Mouse (Mus musculus) kidney, adult 2 months (tissue): ENCODE measurements around the gene Gramd1b. TPM values are rescaled to one million over a fixed set of nuclear protein-coding genes. Genes with fewer than 3 reads are reported as not detected.

Source experiments
- DNase-seq: peaks from one replicate; pipeline ENCODE4 v3.0.0; 2021
- H3K27ac ChIP-seq: fragments of 200-500 bp; 2 replicates; pipeline ENCODE4 v1.5.1; 2012; ENCODE audit warnings: low read depth, low read length, control low read depth, inconsistent platforms; ENCODE audit not compliant: insufficient read depth
- H3K27me3 ChIP-seq: fragments of 200-500 bp; replicated peaks from 2 replicates; pipeline ENCODE4 v1.6.1; 2012; ENCODE audit warnings: mild to moderate bottlenecking, moderate library complexity, low read length, inconsistent platforms; ENCODE audit not compliant: control insufficient read depth, insufficient read depth
- H3K36me3 ChIP-seq: fragments of 200-500 bp; 2 replicates; pipeline ENCODE4 v1.6.1; 2012; ENCODE audit warnings: mild to moderate bottlenecking, moderate library complexity, low read length, inconsistent platforms; ENCODE audit not compliant: control insufficient read depth, insufficient read depth
- H3K4me1 ChIP-seq: fragments of 200-500 bp; 2 replicates; pipeline ENCODE4 v1.6.1; 2011; ENCODE audit warnings: low read length; ENCODE audit not compliant: control insufficient read depth, insufficient read depth
- H3K4me3 ChIP-seq: fragments of 200-500 bp; 2 replicates; pipeline ENCODE4 v1.5.1; 2011; ENCODE audit warnings: mild to moderate bottlenecking, low read depth, low read length, control low read depth; ENCODE audit not compliant: insufficient read depth
- CTCF ChIP-seq: fragments of 200-500 bp; conservative IDR thresholded peaks from 2 replicates; pipeline ENCODE4 v1.5.1; 2011; ENCODE audit warnings: low read depth, mild to moderate bottlenecking, control low read depth, low read length, moderate library complexity, mixed read lengths; ENCODE audit not compliant: insufficient read depth, insufficient read length
- POLR2A ChIP-seq: fragments of 200-500 bp; IDR thresholded peaks from one replicate; pipeline ENCODE4 v1.6.1; 2011; ENCODE audit warnings: low read depth, low read length, control low read depth
- WGBS: fragments of 180-500 bp; shearing (Covaris S2); methylation state at CpG from one replicate; pipeline ENCODE4 v1.1.7; 2018; 5-methylcytosine and 5-hydroxymethylcytosine counted together
- polyA plus RNA-seq: library from polyadenylated mRNA; depleted of rRNA; stranded (reverse); fragments of >200 nt; gene quantifications from 2 replicates; pipeline ENCODE4 v1.2.3, GENCODE M21; 2012

The Gramd1b gene
- polyA plus RNA-seq, 1 experiment = 210 TPM

GRCm38 (mm10) chr9:40326260-40326915, 204.8 kb downstream of the Gramd1b start:
- H3K4me1 ChIP-seq = peaks cover 20% of the 10 kb centered on the region; the same call in 1 of the 2 replicates
- no peaks in the 10 kb centered on the region for H3K27me3 ChIP-seq
- DNase-seq = no peak
- no peaks in the 10 kb centered on the region for H3K36me3 ChIP-seq
- H3K27ac ChIP-seq = no peak overlapping the region
- WGBS = 53% methylated on average over 7 of the region's 7 CpGs
- H3K4me3 ChIP-seq = no peak overlapping the region
- TF ChIP-seq CTCF = no peak
- TF ChIP-seq POLR2A = no peak

- 62% methylated on average over 6 of the region's 6 CpGs for WGBS
- Histone ChIP-seq H3K27me3 (no peaks in the 10 kb centered on the region), H3K27ac (no peak overlapping the region), H3K4me3 (no peak overlapping the region), H3K4me1 (peaks cover 24% of the 10 kb centered on the region; the same call in 1 of the 2 replicates), H3K36me3 (no peaks in the 10 kb centered on the region)
- TF ChIP-seq CTCF = no peak
- TF ChIP-seq POLR2A = no peak
- peak; percentile 43 for DNase-seq
Measured at GRCm38 (mm10) chr9:40324826-40325225, 206.4 kb downstream of the Gramd1b start.

GRCm38 (mm10) chr9:40324232-40324792, 206.9 kb downstream of the Gramd1b start:
- Histone ChIP-seq H3K27me3 (no peaks in the 10 kb centered on the region), H3K4me3 (no peak overlapping the region), H3K27ac (no peak overlapping the region), H3K36me3 (no peaks in the 10 kb centered on the region), H3K4me1 (peaks cover 26% of the 10 kb centered on the region; the same call in 1 of the 2 replicates)
- DNase-seq = no peak
- WGBS = 75% methylated on average over 4 of the region's 4 CpGs
- no peak for TF ChIP-seq CTCF

- no peak for TF ChIP-seq CTCF
- TF ChIP-seq POLR2A = no peak
- Histone ChIP-seq H3K4me3 (no peak overlapping the region), H3K27ac (no peak overlapping the region), H3K27me3 (no peaks in the 10 kb centered on the region), H3K4me1 (peaks cover 26% of the 10 kb centered on the region; the same call in 1 of the 2 replicates), H3K36me3 (no peaks in the 10 kb centered on the region)
- DNase-seq = no peak
- WGBS = 90% methylated on average over 6 of the region's 6 CpGs
Measured at GRCm38 (mm10) chr9:40323773-40324172, 207.4 kb downstream of the Gramd1b start.

- H3K36me3 ChIP-seq = no peaks in the 10 kb centered on the region
- TF ChIP-seq POLR2A = no peak
- no peak for TF ChIP-seq CTCF
- WGBS = 39% methylated on average over 5 of the region's 5 CpGs
- no peaks in the 10 kb centered on the region for H3K27me3 ChIP-seq
- H3K27ac ChIP-seq = no peak overlapping the region
- H3K4me3 ChIP-seq = no peak overlapping the region
- DNase-seq = peak; percentile 73
- peaks cover 26% of the 10 kb centered on the region; the same call in 1 of the 2 replicates for H3K4me1 ChIP-seq
Measured at GRCm38 (mm10) chr9:40323171-40323570, 208.0 kb downstream of the Gramd1b start.

GRCm38 (mm10) chr9:40322372-40322771, 208.8 kb downstream of the Gramd1b start:
- Histone ChIP-seq H3K4me1 (peaks cover 26% of the 10 kb centered on the region; the same call in 1 of the 2 replicates), H3K4me3 (no peak overlapping the region), H3K36me3 (no peaks in the 10 kb centered on the region), H3K27me3 (no peaks in the 10 kb centered on the region), H3K27ac (no peak overlapping the region)
- no peak for TF ChIP-seq POLR2A
- TF ChIP-seq CTCF = no peak
- no peak for DNase-seq
- WGBS = 87% methylated on average over 3 of the region's 3 CpGs

- no peaks in the 10 kb centered on the region for H3K27me3 ChIP-seq
- peaks cover 26% of the 10 kb centered on the region; the same call in 1 of the 2 replicates for H3K4me1 ChIP-seq
- no peak overlapping the region for H3K4me3 ChIP-seq
- WGBS = 62% methylated on average over 3 of the region's 3 CpGs
- H3K36me3 ChIP-seq = no peaks in the 10 kb centered on the region; the same call in 1 of the 2 replicates
- H3K27ac ChIP-seq = no peak overlapping the region
- TF ChIP-seq POLR2A (no peak), CTCF (no peak)
- no peak for DNase-seq
Measured at GRCm38 (mm10) chr9:40321668-40322003, 209.5 kb downstream of the Gramd1b start.
